Mouse (Mus musculus) embryonic fibroblast, embryonic 13.5 days (primary cell): Measurements from ENCODE around the gene Cnot1. TPM values are rescaled to one million over a fixed set of nuclear protein-coding genes. Genes with fewer than 3 reads are reported as not detected.
"Not testable (repeated sequence)": the region's sequence is repeated elsewhere in the genome, so short reads cannot be mapped to it uniquely, and the experiment has no call there.

Experiments
- H3K27ac ChIP-seq: 2 replicates; pipeline ENCODE4 v1.5.1; 2012; ENCODE audit warnings: low read length, control low read depth, inconsistent platforms; ENCODE audit not compliant: insufficient read depth
- H3K4me1 ChIP-seq: 2 replicates; pipeline ENCODE4 v1.6.1; 2011; ENCODE audit warnings: low read length; ENCODE audit not compliant: control insufficient read depth, insufficient read depth
- H3K4me3 ChIP-seq: 2 replicates; pipeline ENCODE4 v1.5.1; 2011; ENCODE audit warnings: mild to moderate bottlenecking, control low read depth, low read length; ENCODE audit not compliant: insufficient read depth
- CTCF ChIP-seq: IDR thresholded peaks from 2 replicates; pipeline ENCODE4 v1.5.1; 2011; ENCODE audit warnings: mild to moderate bottlenecking, control low read depth, low read length, moderate library complexity, borderline replicate concordance; ENCODE audit not compliant: insufficient read depth
- POLR2A ChIP-seq: IDR thresholded peaks from 2 replicates; pipeline ENCODE4 v1.6.1; 2011; ENCODE audit warnings: low read depth, mild to moderate bottlenecking, control low read depth, low read length, moderate library complexity
- polyA plus RNA-seq: library from polyadenylated mRNA; stranded (reverse); fragments of >200 nt; gene quantifications from 2 replicates; pipeline ENCODE4 v1.2.4, GENCODE M21; 2011; ENCODE audit warnings: low read depth; ENCODE audit not compliant: missing spikeins, insufficient read length

The Cnot1 gene
- polyA plus RNA-seq, 1 experiment = 145 TPM

- no peak overlapping the region for H3K4me3 ChIP-seq
- no peak for TF ChIP-seq POLR2A
- no peak for TF ChIP-seq CTCF
- H3K27ac ChIP-seq = no peak overlapping the region
- H3K4me1 ChIP-seq = peaks cover 6% of the 10 kb centered on the region; the same call in 1 of the 2 replicates
These were observed 5.7 kb downstream of the Cnot1 start for GRCm38 (mm10) chr8:95801476-95802064.

GRCm38 (mm10) chr8:95800353-95800752 lies 6.9 kb downstream of the Cnot1 start:
- H3K27ac ChIP-seq = no peak overlapping the region
- no peak overlapping the region for H3K4me3 ChIP-seq
- TF ChIP-seq POLR2A = no peak
- no peak for TF ChIP-seq CTCF
- H3K4me1 ChIP-seq = peaks cover 2% of the 10 kb centered on the region; the same call in 1 of the 2 replicates

GRCm38 (mm10) chr8:95799891-95800290 lies 7.4 kb downstream of the Cnot1 start:
- Histone ChIP-seq H3K4me1 (no peaks in the 10 kb centered on the region), H3K27ac (no peak overlapping the region), H3K4me3 (no peak overlapping the region)
- TF ChIP-seq POLR2A (no peak), CTCF (no peak)

GRCm38 (mm10) chr8:95799117-95799516 lies 8.1 kb downstream of the Cnot1 start:
- H3K27ac ChIP-seq = no peak overlapping the region
- TF ChIP-seq CTCF = no peak
- TF ChIP-seq POLR2A = no peak
- no peak overlapping the region for H3K4me3 ChIP-seq
- H3K4me1 ChIP-seq = no peaks in the 10 kb centered on the region

GRCm38 (mm10) chr8:95795333-95796061 lies 11.8 kb downstream of the Cnot1 start:
- not testable (repeated sequence) for H3K4me1 ChIP-seq, H3K27ac ChIP-seq

GRCm38 (mm10) chr8:95785591-95785990 lies 21.7 kb downstream of the Cnot1 start:
- no peak for TF ChIP-seq POLR2A
- TF ChIP-seq CTCF = no peak

More at GRCm38 (mm10) chr8:95795333-95796061, 11.8 kb downstream of the Cnot1 start:
- not testable (repeated sequence) for H3K4me3 ChIP-seq

GRCm38 (mm10) chr8:95782628-95783027 lies 24.6 kb downstream of the Cnot1 start:
- no peak overlapping the region for H3K4me3 ChIP-seq
- H3K4me1 ChIP-seq = no peaks in the 10 kb centered on the region
- no peak overlapping the region for H3K27ac ChIP-seq
- TF ChIP-seq POLR2A = no peak
- TF ChIP-seq CTCF = no peak

More at GRCm38 (mm10) chr8:95785591-95785990, 21.7 kb downstream of the Cnot1 start:
- no peak overlapping the region for H3K4me3 ChIP-seq
- no peak overlapping the region for H3K27ac ChIP-seq
- no peaks in the 10 kb centered on the region for H3K4me1 ChIP-seq

GRCm38 (mm10) chr8:95781775-95782174 lies 25.5 kb downstream of the Cnot1 start:
- H3K4me1 ChIP-seq = no peaks in the 10 kb centered on the region
- no peak overlapping the region for H3K27ac ChIP-seq
- TF ChIP-seq POLR2A (no peak), CTCF (no peak)
- H3K4me3 ChIP-seq = no peak overlapping the region

- Histone ChIP-seq H3K4me3 (no peak overlapping the region), H3K4me1 (no peaks in the 10 kb centered on the region), H3K27ac (no peak overlapping the region)
- TF ChIP-seq POLR2A = no peak
- no peak for TF ChIP-seq CTCF
These were observed 26.2 kb downstream of the Cnot1 start for GRCm38 (mm10) chr8:95781085-95781484.

GRCm38 (mm10) chr8:95764133-95764532 lies 43.1 kb downstream of the Cnot1 start:
- Histone ChIP-seq H3K4me1 (no peaks in the 10 kb centered on the region), H3K4me3 (no peak overlapping the region), H3K27ac (no peak overlapping the region)
- TF ChIP-seq CTCF (no peak), POLR2A (no peak)
